Mouse (Mus musculus) frontal cortex, postnatal 14 days (tissue): ENCODE measurements around the gene Ccdc141.

Source experiments
- DNase-seq, 2 experiments: peaks; one replicate each; pipeline ENCODE4 v3.0.0; 2022; ENCODE audit warnings: low spot score in 2 of 2

Gene Ccdc141

DNA sequence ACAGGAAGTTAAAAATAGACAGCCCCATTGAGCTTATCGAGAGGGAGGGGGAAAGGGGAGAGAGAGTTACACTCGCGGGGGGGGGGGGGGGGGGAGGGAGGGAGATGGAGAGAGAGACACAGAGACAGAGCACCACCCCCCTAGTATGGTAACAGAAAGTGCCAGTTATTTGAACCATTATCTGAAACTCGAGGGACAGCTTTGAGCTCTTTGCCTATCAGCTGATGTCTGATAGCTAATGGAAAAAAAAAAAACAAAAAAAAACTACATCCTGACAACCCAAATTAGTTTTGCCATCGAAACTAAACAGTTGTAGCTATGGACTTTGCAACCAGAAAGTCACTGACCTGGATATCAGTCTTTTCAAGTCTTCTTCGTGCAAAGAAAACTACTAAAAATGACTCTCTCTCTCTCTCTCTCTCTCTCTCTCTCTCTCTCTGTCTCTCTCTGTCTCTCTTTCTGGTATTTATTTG lies at the start of gene Ccdc141:
Gene Ccdc141, minus strand, starts transcription at position 4 of the 473 bp plus-strand sequence.
- no peak for DNase-seq

DNA sequence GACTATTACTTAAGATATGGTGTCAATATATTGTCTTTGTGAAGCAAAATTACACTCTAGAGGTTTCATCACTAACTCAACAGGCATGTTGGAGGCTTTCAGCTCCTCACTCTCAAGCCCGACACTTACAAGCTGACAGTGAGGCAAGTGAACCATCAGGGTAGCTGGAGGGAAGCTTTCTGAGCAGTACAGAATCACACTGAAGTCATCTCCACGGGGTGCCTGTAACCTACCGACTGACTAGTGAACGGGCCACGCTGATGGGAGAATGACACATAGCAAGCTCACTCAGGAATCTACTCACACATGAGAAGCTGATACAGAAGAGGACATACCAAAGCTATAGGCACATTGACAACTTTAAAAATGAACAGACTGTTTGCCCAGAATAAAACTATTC lies 42.4 kb upstream of the Ccdc141 start:
- no peak for DNase-seq

DNA sequence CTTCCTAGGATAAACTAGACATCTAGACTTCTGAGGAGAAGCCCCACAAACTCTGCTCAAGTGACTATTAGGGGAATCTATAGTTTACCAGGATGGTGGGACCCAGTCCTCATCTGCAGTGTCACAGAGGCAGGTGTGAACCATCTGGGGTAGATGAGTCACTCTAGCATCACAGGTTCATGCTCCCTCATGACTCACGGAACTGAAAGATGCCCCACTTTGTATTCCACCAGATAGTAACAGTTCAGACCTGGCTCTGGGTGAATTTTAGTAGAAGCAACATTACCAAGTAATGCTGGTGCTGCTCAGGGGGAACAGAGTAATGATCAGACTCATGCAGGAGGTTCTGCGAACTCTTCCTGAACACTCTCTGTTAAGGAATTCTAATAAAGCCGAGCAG lies 36.5 kb upstream of the Ccdc141 start:
- DNase-seq: no peak

DNA sequence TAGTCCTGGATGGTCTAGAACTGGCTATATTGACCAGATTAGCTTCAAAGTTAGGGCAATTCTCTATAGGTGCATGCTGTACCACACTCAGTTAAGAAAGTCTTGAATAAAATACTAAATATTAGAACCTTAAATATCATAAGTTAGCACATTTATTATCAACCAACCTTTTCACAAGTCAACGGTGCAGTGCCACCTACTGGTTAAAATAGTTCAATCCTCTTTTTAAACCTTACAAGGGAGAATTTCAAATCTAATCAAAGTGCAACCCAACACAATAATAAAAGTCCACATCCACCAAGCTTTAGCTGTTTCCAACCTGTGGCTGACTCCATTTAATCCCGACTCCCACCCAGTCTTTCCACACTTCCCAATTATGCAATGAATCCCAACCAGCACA lies 33.5 kb upstream of the Ccdc141 start:
- DNase-seq: no peak

DNA sequence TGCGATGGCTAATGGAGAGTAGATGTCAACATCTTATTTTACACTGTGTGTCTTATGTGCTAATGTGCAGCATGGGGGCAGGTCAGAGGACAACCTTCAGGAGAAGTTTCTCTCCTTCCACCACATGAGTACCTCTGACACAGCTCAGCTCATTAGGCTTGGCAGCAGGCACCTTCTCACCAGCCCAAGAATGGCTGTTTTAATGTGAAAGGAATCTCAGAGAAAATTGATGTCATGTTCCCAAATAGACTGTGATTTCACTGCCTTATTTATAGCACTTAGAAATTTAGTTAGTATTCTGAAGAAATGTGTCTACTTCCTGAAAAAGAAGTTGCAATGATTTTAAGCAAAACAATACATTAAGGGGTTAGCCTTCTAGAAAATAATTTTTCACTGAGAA lies 31.5 kb upstream of the Ccdc141 start:
- DNase-seq: no peak

DNA sequence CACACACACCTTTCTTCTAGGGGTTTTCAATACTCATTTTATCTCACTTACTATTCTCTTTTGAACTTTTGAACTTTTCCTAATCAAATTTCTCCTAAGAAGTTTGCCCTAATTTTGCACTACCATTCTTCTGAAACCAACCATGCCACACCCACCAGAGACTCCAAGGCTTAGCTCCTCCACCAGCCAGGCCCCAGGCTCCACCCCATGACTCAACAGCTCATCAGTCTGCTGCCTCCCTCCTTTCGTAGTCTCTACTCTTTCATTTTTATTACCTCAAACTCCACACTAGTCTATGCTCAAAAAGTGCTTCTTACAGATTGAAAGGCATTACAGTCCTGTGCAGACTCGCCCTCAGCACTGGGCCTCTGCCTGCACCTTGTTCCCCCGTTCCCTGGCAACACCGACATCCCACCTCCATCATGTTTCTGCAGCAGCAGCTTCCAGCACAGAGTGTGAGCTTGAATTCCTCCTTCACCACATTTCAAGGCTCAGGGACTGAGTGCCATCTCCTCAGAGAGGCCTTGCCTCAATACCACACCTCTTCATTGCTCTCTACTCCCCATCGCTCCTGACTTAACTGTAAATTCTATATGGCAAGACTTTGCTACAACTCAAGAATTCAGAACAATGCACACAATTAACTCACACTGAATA lies 30.6 kb upstream of the Ccdc141 start:
- no peak for DNase-seq

DNA sequence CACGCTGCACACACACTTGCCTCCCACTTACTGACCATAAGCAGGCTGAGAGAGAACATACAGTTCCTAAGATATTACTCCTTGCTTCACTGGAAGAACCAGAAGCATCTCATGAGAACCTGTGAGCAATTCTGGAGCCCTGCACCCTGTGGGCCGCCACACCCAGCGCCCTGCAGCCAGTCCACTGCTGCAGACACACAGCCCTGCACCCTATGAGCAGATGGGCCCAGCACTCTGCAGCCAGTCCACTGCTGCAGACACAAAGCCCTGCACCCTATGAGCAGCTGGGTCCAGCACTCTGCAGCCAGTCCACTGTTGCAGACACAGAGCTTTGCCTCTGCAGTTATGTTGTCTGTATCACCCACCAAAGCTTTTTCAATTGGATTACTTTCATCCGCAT lies 29.9 kb upstream of the Ccdc141 start:
- no peak for DNase-seq

DNA sequence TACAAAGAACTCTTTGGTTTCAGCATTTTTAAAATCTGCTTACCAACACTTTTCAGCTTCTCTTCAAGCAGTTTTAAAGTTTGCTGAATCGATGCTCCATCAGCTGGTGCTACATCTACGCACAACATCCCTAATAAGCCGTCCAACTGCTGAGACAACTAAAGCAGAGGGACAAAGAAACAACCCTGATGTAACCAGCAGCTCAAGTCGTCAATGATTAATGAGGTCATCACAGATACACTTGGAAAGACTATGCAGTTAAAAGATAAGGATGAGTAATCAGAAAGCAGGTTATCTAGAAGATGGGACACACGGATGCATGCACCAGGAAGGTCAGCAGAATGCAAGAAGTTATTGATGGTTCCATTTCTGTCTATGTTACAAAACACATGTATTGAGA lies 27.8 kb upstream of the Ccdc141 start:
- DNase-seq: no peak

DNA sequence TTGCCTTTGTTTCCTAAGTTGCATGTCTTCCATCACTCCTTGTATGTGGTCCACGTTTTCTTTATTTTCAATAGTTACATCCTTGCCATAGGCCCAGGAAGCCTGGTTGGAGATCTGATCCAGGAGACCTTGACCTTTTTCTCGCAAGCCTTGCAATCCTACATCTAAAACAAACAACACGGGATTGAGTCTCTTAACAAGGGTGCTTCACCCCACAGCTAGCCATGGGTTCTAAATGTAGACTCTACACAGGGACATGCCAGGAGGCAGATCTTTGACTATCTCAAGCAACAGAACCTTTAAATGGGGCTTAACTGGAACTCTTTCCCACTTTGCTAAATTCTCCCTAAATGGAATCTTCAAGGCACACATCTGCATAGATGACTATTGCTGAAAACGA lies 26.4 kb upstream of the Ccdc141 start:
- DNase-seq: no peak

DNA sequence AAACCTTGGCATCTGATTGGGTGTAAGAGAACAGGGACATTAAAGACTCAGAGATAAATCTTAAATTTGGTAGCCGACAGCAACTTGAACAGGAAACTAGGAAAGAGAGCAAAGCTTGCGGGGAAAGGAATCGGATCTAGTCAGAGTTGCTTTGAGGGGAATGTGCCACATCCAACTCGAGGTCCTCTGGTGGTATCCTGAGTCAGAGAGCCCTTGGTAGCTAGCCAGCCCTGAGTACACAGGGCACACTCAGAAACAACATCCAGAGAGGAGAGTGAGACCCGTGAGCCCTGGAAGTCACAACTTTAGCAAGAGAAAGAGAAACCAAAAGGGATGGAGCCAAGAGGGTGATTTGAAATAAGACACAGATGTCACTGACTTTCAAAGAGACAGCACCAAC lies 24.6 kb upstream of the Ccdc141 start:
- no peak for DNase-seq

DNA sequence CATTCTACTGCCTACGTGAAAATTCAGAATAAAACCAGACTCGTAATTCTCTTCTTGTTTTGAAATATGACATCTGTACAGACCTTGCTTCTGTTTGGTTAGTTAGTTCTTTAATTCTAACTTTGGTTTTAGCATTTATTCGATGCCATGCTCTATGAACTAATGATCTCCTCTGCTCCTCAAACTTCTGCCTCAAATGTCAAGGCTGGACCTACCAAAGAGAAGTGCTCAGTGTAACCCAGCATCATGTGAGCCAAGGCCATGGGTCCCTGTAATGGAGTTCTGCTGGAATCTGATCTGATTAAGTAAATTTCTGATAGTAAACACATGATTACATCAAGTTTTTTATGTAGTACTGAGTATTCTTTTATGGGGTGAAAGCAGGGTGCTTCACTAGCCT lies 21.4 kb upstream of the Ccdc141 start:
- DNase-seq: no peak

DNA sequence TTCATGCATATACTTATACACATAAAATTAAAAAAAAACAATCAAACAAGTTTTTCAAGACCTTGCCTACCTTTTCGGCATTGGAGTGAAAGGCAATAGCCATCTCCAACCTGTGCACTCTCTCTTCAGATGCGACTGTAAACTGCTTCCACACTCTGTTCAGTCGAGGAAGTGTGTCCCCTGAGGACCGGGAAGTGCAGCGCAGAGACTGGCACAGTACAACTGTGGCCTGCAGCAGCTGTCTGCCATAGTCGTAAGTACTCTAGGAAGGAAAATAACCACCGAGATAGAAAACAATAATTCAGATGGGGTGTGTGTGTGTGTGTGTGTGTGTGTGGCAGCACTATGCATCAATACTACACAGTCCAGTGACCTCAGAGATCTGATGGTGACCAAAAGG lies 20.5 kb upstream of the Ccdc141 start:
- DNase-seq: no peak

DNA sequence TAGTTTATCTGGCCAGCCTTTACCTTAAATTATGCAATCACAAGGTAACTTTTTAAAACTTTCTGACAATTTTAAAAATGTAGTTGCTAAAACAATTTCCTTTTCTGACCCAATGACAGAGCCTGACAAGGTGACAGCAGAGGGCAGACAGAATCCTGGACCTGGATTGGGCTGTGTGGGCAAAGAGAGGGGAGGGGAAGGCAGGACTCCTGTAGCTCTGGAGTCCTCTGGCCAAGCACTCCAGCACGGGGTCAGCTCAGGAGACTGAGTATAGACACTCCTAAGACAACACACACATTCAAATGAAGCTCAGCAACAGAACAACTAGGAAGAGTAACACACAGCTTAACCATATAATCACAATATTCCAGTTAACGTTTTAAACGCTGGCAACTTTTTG lies 19.9 kb upstream of the Ccdc141 start:
- no peak for DNase-seq

DNA sequence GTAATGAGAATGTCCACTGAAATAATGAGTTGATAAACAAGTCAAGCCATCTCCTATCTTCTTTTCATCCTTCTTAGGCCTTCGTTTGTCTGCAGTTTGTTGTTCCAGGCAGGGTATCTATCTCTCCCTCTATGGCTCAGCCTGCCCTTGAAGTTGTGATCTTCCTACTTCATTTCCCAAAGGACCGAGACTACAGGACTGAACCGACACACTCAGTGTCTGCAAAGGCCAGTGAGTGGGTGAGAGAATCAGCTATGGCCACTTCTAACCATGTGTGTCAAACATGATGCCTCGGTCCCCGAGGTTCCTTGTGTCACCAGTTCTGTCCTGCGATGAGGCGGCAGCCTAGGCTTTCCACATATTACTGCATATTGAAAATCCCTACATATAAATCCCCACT lies 19.2 kb upstream of the Ccdc141 start:
- DNase-seq: no peak

DNA sequence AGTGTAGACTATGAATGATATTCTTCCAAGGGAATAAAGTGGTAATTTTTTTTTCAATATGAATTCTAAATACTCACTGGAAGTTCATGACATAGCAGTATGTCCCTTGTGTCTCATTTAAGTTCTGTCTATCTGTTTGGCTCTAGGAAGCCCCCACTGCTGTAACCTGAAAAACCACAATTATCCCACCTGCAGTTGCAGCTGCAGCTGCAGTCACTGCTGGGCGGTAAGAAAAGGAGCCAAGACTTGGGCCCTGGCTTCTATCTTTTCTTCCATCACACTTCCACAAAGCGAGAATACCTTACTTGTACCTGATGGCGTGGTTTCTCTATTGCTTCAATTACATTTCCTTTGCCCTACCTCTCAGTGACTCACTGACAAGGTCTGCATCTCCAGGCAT lies 17.1 kb upstream of the Ccdc141 start:
- DNase-seq: no peak

DNA sequence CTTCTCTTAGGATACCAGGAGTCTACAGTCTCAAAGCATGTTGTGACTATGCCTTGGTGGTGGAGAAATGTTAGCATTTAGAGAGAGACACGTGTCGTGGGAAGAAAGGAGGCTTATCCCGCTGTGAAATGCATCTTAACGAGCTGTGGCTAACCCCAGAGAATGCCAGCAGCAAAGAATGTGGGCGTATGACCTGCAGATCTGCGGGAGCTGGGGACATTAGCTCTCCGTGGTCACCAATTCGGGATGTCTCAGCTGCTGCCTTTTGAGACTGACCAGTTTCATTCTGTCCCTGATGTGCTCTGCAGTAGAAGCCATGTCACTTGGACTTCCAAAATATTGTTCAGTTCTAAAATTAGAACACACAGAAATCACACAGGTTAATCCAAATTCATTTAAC lies 16.5 kb upstream of the Ccdc141 start:
- no peak for DNase-seq

DNA sequence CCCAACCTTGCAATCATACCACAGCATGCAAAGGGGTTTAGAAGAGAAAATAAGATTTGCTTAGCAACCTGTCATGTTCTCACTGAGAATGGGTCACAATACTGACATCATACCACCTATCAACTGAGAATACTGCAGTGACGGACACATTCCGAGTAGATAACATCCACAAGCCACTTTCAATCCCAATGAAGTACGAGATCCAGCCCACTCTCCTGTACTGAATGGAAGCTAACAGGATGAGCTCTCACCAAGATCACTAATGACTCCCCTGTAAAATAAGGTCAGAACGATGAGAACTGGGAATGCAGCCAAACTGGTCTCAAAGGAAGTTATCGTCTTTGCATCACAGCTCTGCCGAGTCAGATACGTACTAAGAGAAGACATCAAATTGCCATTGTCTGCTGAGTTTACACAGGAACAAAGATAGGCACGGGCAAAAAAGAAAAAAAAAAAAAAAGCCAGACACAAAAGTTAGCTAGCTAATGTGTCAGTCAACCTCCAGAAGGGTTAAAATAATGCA lies 13.7 kb upstream of the Ccdc141 start:
- DNase-seq: no peak

DNA sequence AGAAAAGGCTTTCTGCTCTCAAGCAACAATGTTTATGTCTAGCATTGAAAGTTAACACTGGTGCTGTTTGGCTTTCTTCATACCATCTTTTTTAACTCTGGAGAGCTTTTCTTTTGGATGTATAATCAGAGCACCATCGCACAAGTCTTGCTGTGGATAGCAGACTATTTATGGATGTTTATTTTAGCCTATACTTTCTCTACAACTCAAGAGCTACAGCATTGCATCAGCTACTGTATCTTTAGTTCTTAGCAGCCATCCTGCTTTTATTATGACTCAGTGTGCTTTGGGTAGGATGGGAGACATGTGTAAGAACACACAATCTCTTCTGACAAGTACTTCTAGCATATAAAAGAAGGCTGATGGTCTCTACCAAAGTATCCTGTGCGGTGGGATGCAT lies 13.2 kb upstream of the Ccdc141 start:
- DNase-seq: no peak

DNA sequence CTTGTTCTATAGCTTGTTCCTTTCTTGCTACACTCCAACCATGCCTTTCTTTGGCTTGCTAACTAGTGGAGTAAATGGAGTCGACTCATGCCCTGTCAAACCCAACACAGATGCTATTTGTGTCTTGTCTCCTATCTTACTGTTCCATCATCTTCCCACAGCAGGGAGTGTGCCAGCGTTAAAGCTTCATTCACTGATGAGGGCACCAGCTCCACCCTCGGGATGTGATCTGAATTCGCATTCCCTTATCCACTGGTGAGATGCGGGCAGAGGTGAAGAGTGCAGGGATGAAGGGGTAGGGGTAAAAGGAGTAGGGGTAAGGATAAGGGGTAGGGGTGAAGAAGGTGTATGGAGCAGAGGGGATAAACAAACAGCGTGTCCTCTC lies 12.6 kb upstream of the Ccdc141 start:
- DNase-seq: no peak

DNA sequence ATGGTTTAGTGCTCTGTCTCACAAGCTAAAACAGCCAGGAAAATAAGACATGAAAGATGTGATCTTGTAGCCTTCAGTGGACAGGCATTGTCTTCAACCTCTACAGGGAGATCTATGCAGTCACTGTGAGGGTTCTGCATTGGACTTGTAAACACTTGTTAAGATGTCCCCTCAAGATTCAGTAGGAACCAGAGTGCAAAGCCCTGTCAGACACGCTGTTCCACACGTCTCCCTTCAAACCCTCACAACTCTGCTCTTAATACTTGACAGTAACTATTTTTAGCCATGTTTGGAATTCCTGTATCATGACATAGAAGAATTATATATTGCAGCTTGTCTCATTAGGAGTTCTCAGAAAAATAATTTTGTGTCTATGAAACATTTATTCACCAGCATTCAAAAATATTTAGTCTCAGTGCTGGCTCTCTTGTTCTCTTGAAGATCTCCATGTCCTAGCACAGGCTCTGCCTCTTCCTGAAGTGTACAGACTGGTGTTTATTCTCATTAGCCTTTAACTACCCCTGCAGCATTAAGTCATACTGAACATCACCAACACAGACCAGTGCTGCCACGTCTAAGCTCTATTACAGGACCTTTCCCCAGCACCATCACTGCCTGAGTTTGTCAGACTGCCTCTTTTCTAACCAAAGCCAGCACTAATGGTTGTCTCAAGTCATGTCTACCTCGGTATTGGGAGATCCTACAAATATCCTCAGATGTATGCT lies 12.0 kb upstream of the Ccdc141 start:
- DNase-seq: no peak

DNA sequence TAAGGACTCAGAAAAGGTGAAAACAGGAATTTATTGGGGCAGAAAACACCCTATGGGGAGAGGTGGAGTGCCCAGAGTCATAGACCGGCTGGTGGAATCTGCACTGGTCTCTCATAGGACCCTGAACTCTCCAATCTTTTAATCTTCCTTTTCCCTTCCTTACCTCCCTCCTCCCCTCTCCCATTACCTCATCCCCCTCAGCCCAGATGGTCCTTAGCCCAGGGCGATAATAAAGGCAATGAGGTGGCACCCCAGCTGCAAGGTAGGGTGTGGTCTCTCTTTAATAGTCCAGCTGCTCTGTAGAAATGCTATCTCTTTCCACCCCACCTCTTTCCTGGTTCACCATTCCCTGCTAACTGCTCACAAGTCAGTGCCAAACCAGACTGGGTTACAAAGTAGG lies 7.0 kb upstream of the Ccdc141 start:
- no peak for DNase-seq

DNA sequence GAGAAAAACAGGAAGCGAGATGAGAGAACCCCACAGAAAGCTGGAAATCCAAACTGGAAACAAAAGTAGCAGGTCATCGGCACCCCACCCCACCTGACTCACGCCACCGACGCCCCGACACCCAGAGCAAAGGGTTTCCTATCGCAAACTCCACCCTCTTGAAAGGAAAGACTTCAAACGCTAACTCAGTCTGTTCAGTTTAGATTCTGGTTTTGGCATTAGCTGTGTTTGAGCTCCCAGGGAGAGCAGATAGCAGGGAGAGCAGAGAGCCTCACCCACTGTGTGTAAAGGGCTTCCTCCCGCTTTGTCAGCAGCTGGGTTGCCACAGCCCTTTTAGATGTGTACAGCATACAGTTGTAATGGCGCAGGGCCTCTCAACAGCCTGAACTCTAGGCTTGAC lies 6.0 kb upstream of the Ccdc141 start:
- DNase-seq: no peak

DNA sequence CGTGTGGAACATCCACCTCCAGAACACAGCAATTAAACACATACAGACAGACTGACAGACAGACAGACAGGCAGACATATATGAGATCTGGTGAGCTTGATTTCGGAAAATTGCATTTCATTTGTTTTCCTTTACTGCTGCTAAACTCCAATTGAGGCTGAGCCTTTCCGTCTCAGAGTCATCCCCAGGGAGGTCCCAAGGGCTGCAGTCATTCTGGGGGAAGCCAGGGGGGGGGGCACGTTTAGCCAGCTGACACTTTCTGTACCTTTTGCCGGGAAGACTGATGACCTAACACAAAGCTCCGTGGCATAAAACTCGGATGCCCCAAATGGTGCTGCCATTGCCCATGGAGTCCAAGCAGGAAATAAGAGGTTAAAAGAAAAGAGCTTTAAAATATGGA lies 5.0 kb upstream of the Ccdc141 start:
- DNase-seq: no peak

DNA sequence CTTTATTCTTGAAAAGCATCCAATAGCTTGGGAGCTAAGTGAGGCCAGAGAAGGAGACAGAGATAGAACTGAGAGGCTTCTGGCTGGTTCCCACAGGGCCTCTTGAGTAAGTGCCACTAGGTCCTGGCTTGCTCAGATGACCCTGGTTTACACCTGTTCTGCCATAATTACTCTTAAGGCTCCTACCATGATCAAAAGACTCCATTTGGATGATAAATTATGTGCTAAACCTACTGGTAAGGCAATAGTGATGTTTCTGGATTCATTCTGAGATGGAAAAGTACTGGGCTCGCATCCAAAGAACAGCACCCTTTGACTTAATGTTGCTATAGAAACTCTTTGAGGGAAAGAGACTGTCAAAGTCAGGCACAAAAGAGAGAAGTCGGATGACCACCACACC lies 3.9 kb upstream of the Ccdc141 start:
- DNase-seq: no peak
